Mouse (Mus musculus) neural tube, embryonic 12.5 days (tissue): ENCODE measurements at regions not wholly inside any gene's neighbourhood (a gene's known extent, or its start where the extent isn't known, plus 50 kb on each side); places are given as distances from the start of the nearest gene placed in this dataset.

Experiments
- ATAC-seq: fragments of 200-750 bp; cut with Nextera tagmentation; 2 replicates; pipeline ENCODE4 v1.8.0; 2017; ENCODE audit warnings: low read depth, mild to moderate bottlenecking, moderate TSS enrichment, moderate library complexity; ENCODE audit not compliant: low FRiP score
- H3K27ac ChIP-seq: fragments of 300-500 bp; sonication (generic); 2 replicates; pipeline ENCODE4 v1.5.1; 2016
- H3K27me3 ChIP-seq: fragments of 300-500 bp; sonication (generic); replicated peaks from 2 replicates; pipeline ENCODE4 v1.6.1; 2016; ENCODE audit warnings: mild to moderate bottlenecking
- H3K36me3 ChIP-seq: fragments of 300-500 bp; sonication (generic); 2 replicates; pipeline ENCODE4 v1.6.1; 2016; ENCODE audit warnings: mild to moderate bottlenecking
- H3K4me1 ChIP-seq: fragments of 300-500 bp; sonication (generic); 2 replicates; pipeline ENCODE4 v1.6.1; 2016
- H3K4me2 ChIP-seq: fragments of 300-500 bp; sonication (generic); replicated peaks from 2 replicates; pipeline ENCODE4 v1.6.1; 2016; ENCODE audit warnings: mild to moderate bottlenecking
- H3K4me3 ChIP-seq: fragments of 300-500 bp; sonication (generic); 2 replicates; pipeline ENCODE4 v1.5.1; 2016
- H3K9ac ChIP-seq: fragments of 300-500 bp; sonication (generic); 2 replicates; pipeline ENCODE4 v1.6.1; 2016; ENCODE audit warnings: mild to moderate bottlenecking
- H3K9me3 ChIP-seq: fragments of 300-500 bp; sonication (generic); 2 replicates; pipeline ENCODE4 v1.6.1; 2016; ENCODE audit warnings: mild to moderate bottlenecking
- WGBS: fragments of 180-500 bp; shearing (Covaris S2); methylation state at CpG from one replicate; pipeline ENCODE4 v1.1.7; 2016; 5-methylcytosine and 5-hydroxymethylcytosine counted together

DNA sequence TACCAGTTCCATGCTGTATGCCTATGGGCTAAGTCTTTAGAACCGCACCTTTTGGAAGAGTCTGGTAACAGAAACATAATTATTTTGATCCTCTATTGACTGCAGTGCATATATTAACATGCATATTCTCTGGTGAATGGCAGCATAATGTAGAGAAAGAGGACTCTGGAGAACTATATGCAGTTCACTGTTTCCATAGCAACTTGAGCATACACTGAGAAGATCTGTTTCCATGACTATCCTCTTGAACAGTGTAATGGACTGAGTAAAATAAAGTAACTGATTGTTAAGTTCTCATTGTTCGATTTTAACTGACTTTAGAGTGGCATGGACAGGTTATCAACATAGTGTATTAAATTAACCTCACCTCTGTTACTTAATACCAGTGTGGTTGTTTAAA is 147.6 kb upstream of the 2610001J05Rik start:
- Histone ChIP-seq H3K4me3 (no peak overlapping the region), H3K27ac (no peak overlapping the region), H3K4me2 (no peak overlapping the region), H3K36me3 (no peaks in the 10 kb centered on the region), H3K9me3 (no peaks in the 10 kb centered on the region), H3K4me1 (no peaks in the 10 kb centered on the region), H3K27me3 (no peaks in the 10 kb centered on the region), H3K9ac (no peak overlapping the region)
- ATAC-seq = peak; percentile 85
- WGBS = 70% methylated on average over 2 of the region's 2 CpGs

DNA sequence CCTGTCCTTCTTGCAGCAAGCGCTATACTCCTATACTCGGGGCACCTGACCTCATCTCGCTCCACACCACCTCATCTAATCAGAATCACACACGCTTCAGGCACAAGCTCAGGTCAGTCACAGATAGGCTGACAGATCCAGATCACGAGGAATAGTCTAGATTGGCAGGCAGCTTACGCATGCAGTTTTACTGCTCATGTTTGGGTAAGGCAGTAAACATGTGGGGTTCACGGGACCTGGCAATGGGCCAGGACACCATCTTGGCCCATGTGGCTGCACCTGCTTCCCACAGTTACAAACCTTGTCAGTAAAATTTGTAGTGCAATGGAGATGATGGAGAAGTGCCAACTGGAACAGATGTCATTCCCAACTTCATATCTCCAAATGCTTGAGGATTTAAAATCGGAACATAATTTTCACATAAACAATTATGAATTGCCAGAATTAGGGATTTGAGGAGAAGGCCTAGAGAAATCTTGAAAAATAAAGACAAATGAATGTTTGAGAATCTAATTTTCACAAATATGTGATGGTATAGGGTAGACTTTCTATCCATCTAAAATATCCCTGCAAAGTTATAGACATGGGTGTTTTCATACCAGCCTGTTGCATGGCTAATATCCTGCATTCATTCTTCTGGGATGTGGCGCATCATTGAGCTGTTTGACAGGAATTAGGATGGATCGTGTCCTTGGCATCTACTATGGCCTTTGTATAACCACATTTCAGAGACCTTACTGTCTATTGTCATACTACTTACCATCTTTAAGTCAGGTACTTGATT is 111.5 kb upstream of the 2610001J05Rik start:
- Histone ChIP-seq H3K36me3 (no peaks in the 10 kb centered on the region), H3K9ac (no peak overlapping the region), H3K9me3 (peaks cover 7% of the 10 kb centered on the region; the same call in 1 of the 2 replicates), H3K27me3 (no peaks in the 10 kb centered on the region), H3K4me3 (no peak overlapping the region), H3K4me1 (no peaks in the 10 kb centered on the region), H3K4me2 (no peak overlapping the region), H3K27ac (no peak overlapping the region)
- no peak for ATAC-seq
- WGBS = 91% methylated on average over 10 of the region's 10 CpGs

DNA sequence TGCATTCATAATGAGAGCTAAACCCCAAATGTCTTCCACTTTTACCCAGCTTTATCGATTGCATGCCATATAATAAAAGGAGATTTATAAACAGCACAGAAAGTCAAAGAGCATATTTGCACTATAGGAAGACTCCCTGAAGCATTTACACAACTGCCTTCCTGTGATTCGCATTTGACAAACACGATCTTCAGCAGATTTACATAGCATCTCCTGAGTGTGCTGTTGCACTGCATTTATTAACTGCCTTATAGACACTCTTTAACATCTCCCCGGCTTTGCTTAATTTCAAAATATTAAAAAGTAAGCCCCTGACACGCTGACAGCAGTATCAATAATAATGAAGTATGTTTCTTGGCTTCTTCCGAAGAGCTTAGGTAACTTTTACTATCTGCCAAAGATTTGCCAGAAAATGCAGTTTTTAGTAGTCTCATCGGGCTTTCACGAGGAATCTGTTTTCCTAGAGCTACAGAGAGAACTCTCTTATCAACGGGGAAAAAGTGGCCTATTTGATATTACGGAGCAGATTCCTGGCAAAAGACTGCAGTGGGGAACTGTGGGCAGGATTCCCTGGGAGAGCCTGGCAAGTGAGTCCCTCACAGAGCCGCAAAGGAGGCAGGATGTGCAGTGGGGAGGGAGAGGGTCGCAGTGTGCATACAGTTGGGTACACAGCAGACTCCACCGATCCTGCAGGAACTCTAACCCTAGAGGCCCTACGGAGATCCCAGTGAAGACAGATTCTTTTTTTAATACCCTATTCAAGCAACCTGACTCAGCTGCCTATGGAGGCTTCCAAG is 103.6 kb upstream of the 2610001J05Rik start:
- no peaks in the 10 kb centered on the region for H3K36me3 ChIP-seq
- no peak overlapping the region for H3K27ac ChIP-seq
- H3K4me2 ChIP-seq = no peak overlapping the region
- H3K4me1 ChIP-seq = no peaks in the 10 kb centered on the region
- H3K9me3 ChIP-seq = peaks cover 9% of the 10 kb centered on the region; the same call in 1 of the 2 replicates
- H3K27me3 ChIP-seq = no peaks in the 10 kb centered on the region
- ATAC-seq = no peak
- 82% methylated on average over 14 of the region's 14 CpGs for WGBS
- no peak overlapping the region for H3K4me3 ChIP-seq
- H3K9ac ChIP-seq = no peak overlapping the region

DNA sequence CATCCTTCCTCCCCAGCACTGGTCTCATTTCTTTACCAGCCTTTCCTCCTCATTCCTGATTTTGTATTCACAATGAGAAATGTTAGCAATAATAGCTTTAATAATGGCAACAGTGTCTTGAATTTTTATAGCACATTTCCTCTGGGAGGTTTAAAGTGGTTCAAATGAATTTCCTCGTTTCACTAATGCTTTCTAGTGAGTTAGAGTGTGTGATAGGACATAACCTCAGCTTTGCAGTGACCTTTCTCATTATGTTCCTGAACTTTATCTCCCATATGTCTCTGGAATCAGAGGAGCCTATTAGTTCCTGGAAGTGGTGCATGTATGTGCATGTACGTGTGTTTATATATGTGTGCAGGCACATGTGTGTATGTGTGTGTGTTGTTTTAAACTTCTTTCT is 93.2 kb upstream of the 2610001J05Rik start:
- ATAC-seq = peak; percentile 41; the same call in 1 of the 2 replicates
- H3K27me3 ChIP-seq = no peaks in the 10 kb centered on the region
- WGBS = 36% methylated on average over 2 of the region's 2 CpGs
- H3K4me3 ChIP-seq = no peak overlapping the region
- no peaks in the 10 kb centered on the region for H3K4me1 ChIP-seq
- no peak overlapping the region for H3K9ac ChIP-seq
- no peaks in the 10 kb centered on the region for H3K36me3 ChIP-seq
- H3K27ac ChIP-seq = no peak overlapping the region
- no peak overlapping the region for H3K4me2 ChIP-seq
- no peaks in the 10 kb centered on the region for H3K9me3 ChIP-seq

DNA sequence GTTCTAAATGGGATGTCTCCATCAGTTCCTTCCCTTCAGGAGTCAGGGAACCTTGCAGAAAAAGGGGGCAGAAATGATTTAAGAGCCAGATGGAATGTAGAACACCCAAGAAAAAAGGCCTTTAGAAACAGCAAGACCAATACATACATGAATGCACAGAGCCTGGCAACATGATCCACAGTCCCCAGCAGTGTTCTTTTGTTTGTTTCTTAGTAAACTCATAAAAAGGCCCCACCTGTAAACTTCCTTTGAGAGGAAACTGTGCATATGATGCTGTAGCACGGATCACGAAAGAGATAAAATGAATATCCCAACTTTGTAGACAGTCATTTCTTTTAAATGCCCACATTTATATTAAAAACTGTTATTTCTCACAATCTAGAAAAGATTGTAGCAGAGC is 92.7 kb upstream of the 2610001J05Rik start:
- Histone ChIP-seq H3K4me3 (no peak overlapping the region), H3K9me3 (no peaks in the 10 kb centered on the region), H3K36me3 (no peaks in the 10 kb centered on the region), H3K9ac (no peak overlapping the region), H3K27me3 (no peaks in the 10 kb centered on the region), H3K4me2 (no peak overlapping the region), H3K27ac (no peak overlapping the region), H3K4me1 (no peaks in the 10 kb centered on the region)
- ATAC-seq = no peak
- WGBS = 31% methylated on average over 2 of the region's 2 CpGs

DNA sequence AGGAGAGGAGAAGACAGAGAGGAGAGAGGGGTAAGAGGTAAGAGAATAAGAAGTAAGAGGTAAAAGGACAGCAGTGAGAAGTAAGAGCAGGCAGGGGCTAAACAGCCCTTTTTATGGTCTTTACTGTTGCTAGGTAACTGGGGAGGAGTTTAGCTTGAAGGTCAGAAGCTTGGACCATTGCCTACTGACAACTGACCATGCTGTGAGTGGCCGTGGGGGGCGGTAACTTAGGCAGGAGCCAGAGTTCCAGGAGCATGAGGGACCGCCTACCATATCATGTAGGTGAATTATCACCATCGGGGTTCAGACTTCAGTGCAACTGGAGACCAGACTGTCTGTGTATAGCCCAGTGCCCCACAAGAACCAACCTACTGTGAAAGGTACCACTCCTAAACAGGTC is 78.3 kb upstream of the 2610001J05Rik start:
- whole genome bisulfite sequencing = 62% methylated on average over 4 of the region's 4 CpGs
- ATAC-seq = no peak

DNA sequence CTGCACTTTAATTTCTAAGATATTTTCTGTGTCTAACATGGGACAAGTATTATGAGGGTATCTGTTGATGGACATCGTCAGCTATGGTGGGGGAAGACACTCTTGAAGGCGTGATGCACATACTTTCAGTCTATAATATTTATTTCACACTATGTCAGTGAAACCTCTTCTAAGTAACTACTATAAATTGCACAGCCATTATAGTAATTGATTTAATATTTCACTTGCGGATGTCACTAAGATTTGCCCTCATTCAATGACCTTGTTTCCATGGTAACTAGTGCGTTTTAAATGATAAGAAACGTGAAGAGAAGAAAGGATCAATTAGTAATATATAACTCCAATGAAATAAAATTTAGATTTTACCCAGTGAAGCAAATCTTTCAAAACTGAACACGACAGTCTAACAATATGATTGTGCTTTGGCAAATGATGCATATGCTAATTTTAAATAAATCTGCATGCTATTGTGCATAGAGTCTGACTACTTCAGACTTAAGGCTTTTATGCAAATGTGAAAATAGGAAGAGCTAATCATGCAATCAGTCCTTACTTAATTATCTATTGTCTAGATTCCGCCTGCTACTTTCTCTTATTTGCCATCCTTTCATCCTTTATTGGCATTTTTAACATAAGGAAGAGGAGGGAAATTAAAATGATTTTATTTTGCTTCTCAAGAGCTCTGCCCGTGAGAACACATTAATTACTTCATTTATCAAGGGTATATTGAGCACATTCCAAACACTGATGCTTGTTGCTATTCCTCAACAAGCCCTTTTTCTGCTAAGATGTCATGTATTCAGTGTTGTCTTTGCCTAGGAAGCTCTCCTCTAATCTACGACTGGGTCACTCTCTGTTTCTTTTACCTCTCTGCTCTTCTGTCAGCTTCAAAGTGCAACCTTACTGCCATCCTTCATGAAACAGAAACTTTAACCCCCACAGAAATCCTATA is 49.8 kb upstream of the 2610001J05Rik start:
- Histone ChIP-seq H3K4me3 (no peak overlapping the region), H3K4me1 (no peaks in the 10 kb centered on the region), H3K27me3 (no peaks in the 10 kb centered on the region), H3K27ac (no peak overlapping the region), H3K4me2 (no peak overlapping the region), H3K9me3 (no peaks in the 10 kb centered on the region), H3K36me3 (no peaks in the 10 kb centered on the region), H3K9ac (no peak overlapping the region)
- ATAC-seq = peak; percentile 60
- 70% methylated on average over 9 of the region's 9 CpGs for WGBS

More for the DNA sequence above, 78.3 kb upstream of the 2610001J05Rik start:
- Histone ChIP-seq H3K4me1 (no peaks in the 10 kb centered on the region), H3K27me3 (no peaks in the 10 kb centered on the region), H3K36me3 (no peaks in the 10 kb centered on the region), H3K9ac (no peak overlapping the region), H3K9me3 (no peaks in the 10 kb centered on the region), H3K4me3 (no peak overlapping the region), H3K27ac (no peak overlapping the region), H3K4me2 (no peak overlapping the region)
